Mouse (Mus musculus): ENCODE results near the gene Gm17332. TPM values are rescaled to one million over a fixed set of nuclear protein-coding genes. Genes with fewer than 3 reads are reported as not detected.
"Not testable (repeated sequence)": the region's sequence is repeated elsewhere in the genome, so short reads cannot be mapped to it uniquely, and the experiment has no call there.

The Gm17332 gene
- polyA plus RNA-seq, 1 experiment from 2014 or later, result not detected

GRCm38 (mm10) chr11:31133726-31134125 lies 48.5 kb downstream of the Gm17332 start:
- H3K27me3 ChIP-seq (replicated peaks); H3K4me1 ChIP-seq; H3K4me2 ChIP-seq; H3K4me3 ChIP-seq; ATAC-seq; H3K9me3 ChIP-seq (replicated peaks); H3K27ac ChIP-seq; H3K9ac ChIP-seq; H3K36me3 ChIP-seq: not testable (repeated sequence)
- 40% methylated on average over 4 of the region's 4 CpGs for WGBS (ENCODE audit: insufficient replicate concordance)

Other genes with a start within 250 kb of the Gm17332 start
- 5.0 and 6.3 TPM in 2 replicates for gene Erlec1, start 228.1 kb downstream of the Gm17332 start, polyA plus RNA-seq (2016; fragmentation: Nextera tagmentation; extraction: Ambion mirVana)
- gene Chac2, start 196.1 kb downstream of the Gm17332 start, polyA plus RNA-seq (2016; fragmentation: Nextera tagmentation; extraction: Ambion mirVana), result 63.5 and 66.3 TPM in 2 replicates
- gene Stc2, start 187.6 kb upstream of the Gm17332 start, polyA plus RNA-seq (2016; fragmentation: Nextera tagmentation; extraction: Ambion mirVana), result 1.4 and 1.8 TPM in 2 replicates

Measured in liver, embryonic 12.5 days (tissue).